Mouse (Mus musculus): ENCODE data around the gene Skil. TPM values are rescaled to one million over a fixed set of nuclear protein-coding genes. Genes with fewer than 3 reads are reported as not detected.
A peak's percentile ranks its signal among the peaks of the same experiment; 100 is the strongest.

The Skil gene
- polyA plus RNA-seq, 1 experiment from 2014 or later = 21.3 TPM

- Histone ChIP-seq H3K36me3 (ENCODE audit: control insufficient read depth, insufficient read depth, low read length) (no peaks in the 10 kb centered on the region), H3K27ac (ENCODE audit: low read length) (no peak within 1 kb of the TSS), H3K27me3 (ENCODE audit: control insufficient read depth, insufficient read depth, low read length) (0 out of 2 replicates have a peak, but pooled peaks cover 6% of the 10 kb centered on the region), H3K4me2 (ENCODE audit: low read depth, low read length) (peak within 1 kb of the TSS; percentile 77), H3K9ac (ENCODE audit: low read length) (peak within 1 kb of the TSS; percentile 40; the same call in 1 of the 2 replicates), H3K4me3 (replicated peaks; ENCODE audit: low read length) (peak within 1 kb of the TSS; percentile 44), H3K9me3 (replicated peaks; ENCODE audit: control insufficient read depth, low read length) (no peaks in the 10 kb centered on the region), H3K4me1 (ENCODE audit: control insufficient read depth, insufficient read depth, low read length) (peaks cover 2% of the 10 kb centered on the region; the same call in 1 of the 2 replicates)
- ATAC-seq (ENCODE audit: insufficient read depth, low FRiP score) = peak; percentile 74; the same call in 1 of the 2 replicates
- under 1% methylated on average over 33 of the region's 33 CpGs for WGBS
Observed at GRCm38 (mm10) chr3:31149706-31150105, 54.8 kb downstream of the Skil start, which contains the start of gene Cldn11. TSS of gene Cldn11 (plus strand) at chr3:31149920.

- no peak overlapping the region for H3K4me3 ChIP-seq (replicated peaks; ENCODE audit: low read length)
- no peak overlapping the region for H3K4me2 ChIP-seq (ENCODE audit: low read depth, low read length)
- 0 out of 2 replicates have a peak, but pooled peaks cover 6% of the 10 kb centered on the region for H3K27me3 ChIP-seq (ENCODE audit: control insufficient read depth, insufficient read depth, low read length)
- ATAC-seq (ENCODE audit: insufficient read depth, low FRiP score) = no peak
- H3K9me3 ChIP-seq (replicated peaks; ENCODE audit: control insufficient read depth, low read length) = no peaks in the 10 kb centered on the region
- 52% methylated on average over 6 of the region's 6 CpGs for WGBS
- no peaks in the 10 kb centered on the region for H3K36me3 ChIP-seq (ENCODE audit: control insufficient read depth, insufficient read depth, low read length)
- no peak overlapping the region for H3K27ac ChIP-seq (ENCODE audit: low read length)
- no peak overlapping the region for H3K9ac ChIP-seq (ENCODE audit: low read length)
- no peaks in the 10 kb centered on the region; the same call in 1 of the 2 replicates for H3K4me1 ChIP-seq (ENCODE audit: control insufficient read depth, insufficient read depth, low read length)
Observed at GRCm38 (mm10) chr3:31152108-31152507, 57.2 kb downstream of the Skil start.

- ATAC-seq (ENCODE audit: insufficient read depth, low FRiP score) = no peak
- H3K4me3 ChIP-seq (replicated peaks; ENCODE audit: low read length) = no peak overlapping the region
- 51% methylated on average over 3 of the region's 3 CpGs for WGBS
- no peak overlapping the region for H3K9ac ChIP-seq (ENCODE audit: low read length)
- no peaks in the 10 kb centered on the region for H3K27me3 ChIP-seq (ENCODE audit: control insufficient read depth, insufficient read depth, low read length)
- H3K9me3 ChIP-seq (replicated peaks; ENCODE audit: control insufficient read depth, low read length) = no peaks in the 10 kb centered on the region
- no peak overlapping the region for H3K4me2 ChIP-seq (ENCODE audit: low read depth, low read length)
- H3K36me3 ChIP-seq (ENCODE audit: control insufficient read depth, insufficient read depth, low read length) = no peaks in the 10 kb centered on the region
- H3K4me1 ChIP-seq (ENCODE audit: control insufficient read depth, insufficient read depth, low read length) = no peaks in the 10 kb centered on the region
- H3K27ac ChIP-seq (ENCODE audit: low read length) = no peak overlapping the region
Observed at GRCm38 (mm10) chr3:31156126-31156525, 61.3 kb downstream of the Skil start.

- no peak overlapping the region for H3K4me3 ChIP-seq (replicated peaks; ENCODE audit: low read length)
- ATAC-seq (ENCODE audit: insufficient read depth, low FRiP score) = no peak
Observed at GRCm38 (mm10) chr3:31157776-31158175, 62.9 kb downstream of the Skil start.

GRCm38 (mm10) chr3:31160046-31160445 is 65.2 kb downstream of the Skil start:
- no peak overlapping the region for H3K4me3 ChIP-seq (replicated peaks; ENCODE audit: low read length)
- no peaks in the 10 kb centered on the region for H3K27me3 ChIP-seq (ENCODE audit: control insufficient read depth, insufficient read depth, low read length)
- H3K9me3 ChIP-seq (replicated peaks; ENCODE audit: control insufficient read depth, low read length) = no peaks in the 10 kb centered on the region
- no peaks in the 10 kb centered on the region for H3K4me1 ChIP-seq (ENCODE audit: control insufficient read depth, insufficient read depth, low read length)
- no peak overlapping the region for H3K27ac ChIP-seq (ENCODE audit: low read length)
- H3K4me2 ChIP-seq (ENCODE audit: low read depth, low read length) = no peak overlapping the region
- ATAC-seq (ENCODE audit: insufficient read depth, low FRiP score) = no peak
- H3K36me3 ChIP-seq (ENCODE audit: control insufficient read depth, insufficient read depth, low read length) = no peaks in the 10 kb centered on the region
- H3K9ac ChIP-seq (ENCODE audit: low read length) = no peak overlapping the region
- WGBS = 83% methylated on average over 10 of the region's 10 CpGs

More at GRCm38 (mm10) chr3:31157776-31158175, 62.9 kb downstream of the Skil start:
- Histone ChIP-seq H3K27ac (ENCODE audit: low read length) (no peak overlapping the region), H3K36me3 (ENCODE audit: control insufficient read depth, insufficient read depth, low read length) (no peaks in the 10 kb centered on the region), H3K27me3 (ENCODE audit: control insufficient read depth, insufficient read depth, low read length) (no peaks in the 10 kb centered on the region), H3K9ac (ENCODE audit: low read length) (no peak overlapping the region), H3K9me3 (replicated peaks; ENCODE audit: control insufficient read depth, low read length) (no peaks in the 10 kb centered on the region), H3K4me2 (ENCODE audit: low read depth, low read length) (no peak overlapping the region), H3K4me1 (ENCODE audit: control insufficient read depth, insufficient read depth, low read length) (no peaks in the 10 kb centered on the region)
- WGBS = 61% methylated on average over 15 of the region's 15 CpGs

- WGBS = 47% methylated on average over 6 of the region's 6 CpGs
- H3K4me2 ChIP-seq (ENCODE audit: low read depth, low read length) = no peak overlapping the region
- ATAC-seq (ENCODE audit: insufficient read depth, low FRiP score) = no peak
- no peaks in the 10 kb centered on the region for H3K4me1 ChIP-seq (ENCODE audit: control insufficient read depth, insufficient read depth, low read length)
- H3K27me3 ChIP-seq (ENCODE audit: control insufficient read depth, insufficient read depth, low read length) = no peaks in the 10 kb centered on the region
- H3K9ac ChIP-seq (ENCODE audit: low read length) = no peak overlapping the region
- no peaks in the 10 kb centered on the region for H3K9me3 ChIP-seq (replicated peaks; ENCODE audit: control insufficient read depth, low read length)
- no peak overlapping the region for H3K4me3 ChIP-seq (replicated peaks; ENCODE audit: low read length)
- H3K27ac ChIP-seq (ENCODE audit: low read length) = no peak overlapping the region
- H3K36me3 ChIP-seq (ENCODE audit: control insufficient read depth, insufficient read depth, low read length) = no peaks in the 10 kb centered on the region
Observed at GRCm38 (mm10) chr3:31161336-31161735, 66.5 kb downstream of the Skil start.

- Histone ChIP-seq H3K4me3 (replicated peaks; ENCODE audit: low read length) (no peak overlapping the region), H3K27me3 (ENCODE audit: control insufficient read depth, insufficient read depth, low read length) (no peaks in the 10 kb centered on the region), H3K36me3 (ENCODE audit: control insufficient read depth, insufficient read depth, low read length) (no peaks in the 10 kb centered on the region), H3K9ac (ENCODE audit: low read length) (no peak overlapping the region), H3K27ac (ENCODE audit: low read length) (no peak overlapping the region), H3K4me1 (ENCODE audit: control insufficient read depth, insufficient read depth, low read length) (no peaks in the 10 kb centered on the region; the same call in 1 of the 2 replicates), H3K9me3 (replicated peaks; ENCODE audit: control insufficient read depth, low read length) (no peaks in the 10 kb centered on the region), H3K4me2 (ENCODE audit: low read depth, low read length) (no peak overlapping the region)
- WGBS = 93% methylated on average over 14 of the region's 14 CpGs
- ATAC-seq (ENCODE audit: insufficient read depth, low FRiP score) = no peak
Observed at GRCm38 (mm10) chr3:31162860-31163259, 68.0 kb downstream of the Skil start.

- H3K27me3 ChIP-seq (ENCODE audit: control insufficient read depth, insufficient read depth, low read length) = no peaks in the 10 kb centered on the region
- H3K4me2 ChIP-seq (ENCODE audit: low read depth, low read length) = no peak overlapping the region
- 73% methylated on average over 3 of the region's 3 CpGs for WGBS
- no peak overlapping the region for H3K9ac ChIP-seq (ENCODE audit: low read length)
- H3K4me3 ChIP-seq (replicated peaks; ENCODE audit: low read length) = no peak overlapping the region
- no peaks in the 10 kb centered on the region for H3K9me3 ChIP-seq (replicated peaks; ENCODE audit: control insufficient read depth, low read length)
- H3K4me1 ChIP-seq (ENCODE audit: control insufficient read depth, insufficient read depth, low read length) = no peaks in the 10 kb centered on the region; the same call in 1 of the 2 replicates
- ATAC-seq (ENCODE audit: insufficient read depth, low FRiP score) = no peak
- no peak overlapping the region for H3K27ac ChIP-seq (ENCODE audit: low read length)
- no peaks in the 10 kb centered on the region for H3K36me3 ChIP-seq (ENCODE audit: control insufficient read depth, insufficient read depth, low read length)
Observed at GRCm38 (mm10) chr3:31165803-31166202, 70.9 kb downstream of the Skil start.

GRCm38 (mm10) chr3:31166365-31166871 is 71.6 kb downstream of the Skil start:
- Histone ChIP-seq H3K27ac (ENCODE audit: low read length) (no peak overlapping the region; the same call in 1 of the 2 replicates), H3K4me1 (ENCODE audit: control insufficient read depth, insufficient read depth, low read length) (no peaks in the 10 kb centered on the region; the same call in 1 of the 2 replicates), H3K36me3 (ENCODE audit: control insufficient read depth, insufficient read depth, low read length) (no peaks in the 10 kb centered on the region), H3K4me3 (replicated peaks; ENCODE audit: low read length) (no peak overlapping the region), H3K4me2 (ENCODE audit: low read depth, low read length) (no peak overlapping the region), H3K9me3 (replicated peaks; ENCODE audit: control insufficient read depth, low read length) (no peaks in the 10 kb centered on the region), H3K27me3 (ENCODE audit: control insufficient read depth, insufficient read depth, low read length) (no peaks in the 10 kb centered on the region), H3K9ac (ENCODE audit: low read length) (no peak overlapping the region)
- peak; percentile 62; the same call in 1 of the 2 replicates for ATAC-seq (ENCODE audit: insufficient read depth, low FRiP score)
- 54% methylated on average over 12 of the region's 12 CpGs for WGBS
